Mouse (Mus musculus) ovary, adult 10 weeks (tissue): Measurements from ENCODE around the gene Ptpn21. TPM values are rescaled to one million over a fixed set of nuclear protein-coding genes. Genes with fewer than 3 reads are reported as not detected.

Experiments
- polyA plus RNA-seq: library from polyadenylated mRNA; stranded (reverse); fragments of 350-450 nt; fragmentation: Illumina TruSeq; extraction: RNeasy Lipid Tissue Mini Kit (QIAGEN cat#74804); gene quantifications from one replicate; pipeline ENCODE4 v1.2.3, GENCODE M21; 2014

The Ptpn21 gene
- 41.3 TPM for polyA plus RNA-seq

DNA sequence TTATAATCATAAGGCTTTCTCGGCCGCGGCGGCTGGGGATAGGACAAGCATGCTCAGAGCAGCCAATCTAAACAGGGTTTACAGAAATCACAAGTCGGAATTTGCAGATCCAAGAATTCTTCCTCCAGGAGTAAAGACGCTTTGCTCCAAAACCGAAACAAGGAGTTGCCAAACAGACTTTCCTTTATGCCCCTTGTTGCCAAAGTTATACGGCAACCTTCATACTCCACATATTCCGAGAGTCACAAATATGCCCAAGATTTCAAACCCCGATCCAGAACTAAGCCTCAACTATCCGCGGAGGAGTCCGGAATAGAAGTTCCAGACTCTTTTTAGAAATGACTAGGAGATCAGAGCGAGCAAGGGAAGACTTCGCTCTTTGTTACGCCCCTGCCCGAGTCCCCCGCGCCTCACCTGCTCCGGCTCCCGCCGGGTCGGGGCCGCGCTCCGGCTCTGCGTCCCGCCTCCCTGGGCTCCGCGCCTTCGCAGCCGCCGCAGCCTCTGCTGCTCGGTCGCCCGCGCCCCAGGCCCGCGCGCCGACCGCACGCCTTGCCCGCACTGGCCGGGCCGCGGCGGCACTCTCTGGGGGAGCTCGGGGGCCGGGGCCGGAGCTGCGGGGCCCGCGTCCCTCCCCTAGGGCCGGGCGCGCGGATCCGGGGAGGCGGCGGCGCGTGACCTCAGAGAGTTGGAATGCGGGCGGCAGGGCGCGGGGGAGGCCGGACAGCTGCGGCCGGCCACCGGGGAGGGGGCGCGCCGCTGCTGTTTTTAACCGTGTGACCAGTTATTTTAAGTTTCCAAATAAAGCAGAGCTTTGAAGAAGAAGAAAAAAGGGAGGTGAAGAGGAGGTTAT lies at the start of gene Ptpn21:
Gene Ptpn21, minus strand, starts transcription at position 455 of the 850 bp plus-strand sequence.

DNA sequence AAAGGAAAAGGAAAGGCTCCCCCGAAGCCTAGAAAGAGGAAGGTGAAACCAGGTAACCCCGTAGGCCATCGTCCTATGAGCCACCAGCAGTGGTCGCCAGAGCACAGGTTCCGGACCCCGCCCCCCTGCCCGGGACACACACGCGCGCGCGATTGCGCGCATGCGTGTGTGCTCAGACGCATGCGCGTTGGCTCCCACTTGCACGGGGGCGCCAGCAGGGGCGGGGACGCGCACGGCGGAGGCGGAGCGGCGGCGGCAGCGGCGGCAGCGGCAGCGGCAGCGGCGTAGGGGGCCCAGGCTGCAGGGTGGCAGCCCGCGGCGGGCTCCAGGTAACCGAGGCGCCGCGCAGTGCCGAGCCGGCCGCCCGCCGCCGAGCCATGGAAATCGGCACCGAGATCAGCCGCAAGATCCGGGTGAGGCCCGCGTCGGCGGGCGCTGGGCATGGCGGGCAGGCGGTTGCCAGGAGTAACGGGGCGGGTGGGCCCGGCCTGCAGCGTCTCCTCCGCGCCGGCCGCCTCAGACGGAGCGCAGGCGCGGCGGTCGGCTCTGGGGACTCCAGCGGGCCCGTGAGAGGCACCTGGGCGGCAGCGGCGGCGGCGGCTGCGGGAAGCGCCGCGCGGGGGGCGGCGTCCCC lies 9.7 kb upstream of the Ptpn21 start, which contains the start of gene Zc3h14:
Gene Zc3h14, plus strand, starts transcription at position 219 of the 634 bp plus-strand sequence.

DNA sequence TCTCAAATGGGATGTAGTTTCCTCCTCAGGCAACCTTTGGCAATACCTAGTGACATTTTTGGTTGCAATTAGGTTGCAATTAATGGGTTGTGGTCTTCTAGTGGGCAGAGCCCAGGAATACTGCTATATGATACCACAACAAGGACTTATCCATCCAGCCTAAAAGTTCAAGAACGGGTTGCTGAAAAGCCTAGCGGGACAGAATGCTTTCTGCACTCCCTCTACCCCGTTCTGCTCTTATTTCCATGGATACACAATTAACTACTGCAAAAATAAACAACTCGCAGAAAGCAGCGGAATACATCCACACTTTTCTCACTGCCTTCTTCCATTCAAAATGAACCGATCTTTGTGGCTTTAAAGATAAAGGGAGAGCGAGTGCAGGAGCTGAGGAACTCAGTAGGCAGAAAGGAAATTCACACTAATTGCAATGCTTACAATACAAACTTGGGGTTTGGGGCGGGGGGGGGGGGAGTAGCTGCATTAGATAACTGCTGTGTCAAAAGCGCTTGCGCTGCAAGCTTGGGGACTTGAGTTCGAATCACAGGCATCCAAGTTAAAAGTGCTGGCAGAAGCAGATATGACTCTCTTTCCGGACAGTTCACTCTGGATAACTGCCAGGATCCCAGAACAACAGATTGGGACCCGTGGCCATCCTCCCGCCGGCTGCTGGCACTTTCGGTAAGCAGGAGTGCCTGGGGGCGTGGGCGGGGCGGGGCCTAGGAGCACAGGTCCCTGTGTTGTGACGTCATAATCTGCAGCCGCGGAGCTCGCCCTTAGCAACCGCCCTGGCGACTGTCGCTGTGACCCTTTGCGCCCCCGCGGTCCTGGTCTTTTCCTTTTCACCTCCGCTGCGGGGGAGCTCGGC lies 109.6 kb downstream of the Ptpn21 start, which contains the start of gene Spata7:
Gene Spata7, plus strand, starts transcription at position 766 of the 868 bp plus-strand sequence.

Other genes starting within 250 kb of the Ptpn21 start
- not detected for gene Kcnk10, start 159.1 kb downstream of the Ptpn21 start, polyA plus RNA-seq
- gene Spata7, start 109.2 kb downstream of the Ptpn21 start, polyA plus RNA-seq: 21.2 TPM
- 431 TPM for gene Zc3h14, start 9.6 kb upstream of the Ptpn21 start, polyA plus RNA-seq
- 5.3 TPM for gene Eml5, start 164.1 kb upstream of the Ptpn21 start, polyA plus RNA-seq
- 38.9 TPM for gene Ttc8, start 183.2 kb upstream of the Ptpn21 start, polyA plus RNA-seq